Mouse (Mus musculus) lung, embryonic 16.5 days (tissue): ENCODE measurements around the gene Aldh3b2. TPM values are rescaled to one million over a fixed set of nuclear protein-coding genes. Genes with fewer than 3 reads are reported as not detected.

Experiments
- ATAC-seq: fragments of 200-750 bp; cut with Nextera tagmentation; 2 replicates; pipeline ENCODE4 v1.8.0; 2017; ENCODE audit warnings: low read depth, mild to moderate bottlenecking, moderate library complexity
- H3K27ac ChIP-seq: fragments of 300-500 bp; sonication (generic); 2 replicates; pipeline ENCODE4 v1.5.1; 2014; ENCODE audit warnings: mild to moderate bottlenecking, control low read depth, low read length
- H3K27me3 ChIP-seq: fragments of 300-500 bp; sonication (generic); 2 replicates; pipeline ENCODE4 v1.6.1; 2014; ENCODE audit warnings: low read depth, low read length, mixed read lengths; ENCODE audit not compliant: control insufficient read depth, insufficient read depth
- H3K36me3 ChIP-seq: fragments of 300-500 bp; sonication (generic); 2 replicates; pipeline ENCODE4 v1.6.1; 2014; ENCODE audit warnings: low read length; ENCODE audit not compliant: control insufficient read depth, insufficient read depth
- H3K4me1 ChIP-seq: fragments of 300-500 bp; sonication (generic); replicated peaks from 2 replicates; pipeline ENCODE4 v1.6.1; 2014; ENCODE audit warnings: low read length, mixed read lengths; ENCODE audit not compliant: control insufficient read depth, insufficient read depth
- H3K4me2 ChIP-seq: fragments of 300-500 bp; sonication (generic); 2 replicates; pipeline ENCODE4 v1.6.1; 2014; ENCODE audit warnings: low read depth, low read length, control low read depth
- H3K4me3 ChIP-seq: fragments of 300-500 bp; sonication (generic); 2 replicates; pipeline ENCODE4 v1.5.1; 2014; ENCODE audit warnings: mild to moderate bottlenecking, low read length, control low read depth
- H3K9ac ChIP-seq: fragments of 300-500 bp; sonication (generic); 2 replicates; pipeline ENCODE4 v1.6.1; 2014; ENCODE audit warnings: low read length, control low read depth
- H3K9me3 ChIP-seq: fragments of 300-500 bp; sonication (generic); 2 replicates; pipeline ENCODE4 v1.6.1; 2016; ENCODE audit warnings: low read length; ENCODE audit not compliant: control insufficient read depth
- WGBS: fragments of 180-500 bp; shearing (Covaris S2); extraction: QIAGEN DNeasy Blood & Tissue Kit; methylation state at CpG from one replicate; pipeline ENCODE4 v1.1.7; 2014; 5-methylcytosine and 5-hydroxymethylcytosine counted together
- polyA plus RNA-seq: library from polyadenylated mRNA; unstranded; fragments of >200 nt; fragmentation: Nextera tagmentation; extraction: Ambion mirVana; gene quantifications from 2 replicates; pipeline ENCODE4 v1.2.1, GENCODE M21; 2015

The Aldh3b2 gene
- polyA plus RNA-seq, 1 experiment from 2014 or later: 1.8 TPM

- Histone ChIP-seq H3K27me3 (no peaks in the 10 kb centered on the region), H3K4me3 (no peak overlapping the region), H3K4me1 (peaks cover 2% of the 10 kb centered on the region; the same call in 1 of the 2 replicates), H3K9ac (no peak overlapping the region), H3K4me2 (no peak overlapping the region), H3K9me3 (peaks cover 2% of the 10 kb centered on the region; the same call in 1 of the 2 replicates), H3K27ac (no peak overlapping the region), H3K36me3 (no peaks in the 10 kb centered on the region)
- ATAC-seq: no peak
- 48% methylated on average over 7 of the region's 7 CpGs for WGBS
Measured at GRCm38 (mm10) chr19:4023185-4023584, 51.1 kb downstream of the Aldh3b2 start.

GRCm38 (mm10) chr19:4027576-4027975 lies 55.4 kb downstream of the Aldh3b2 start:
- Histone ChIP-seq H3K9me3 (peaks cover 2% of the 10 kb centered on the region; the same call in 1 of the 2 replicates), H3K4me3 (no peak overlapping the region), H3K27ac (no peak overlapping the region), H3K36me3 (no peaks in the 10 kb centered on the region), H3K9ac (no peak overlapping the region), H3K27me3 (no peaks in the 10 kb centered on the region), H3K4me1 (no peaks in the 10 kb centered on the region), H3K4me2 (no peak overlapping the region)
- ATAC-seq: no peak

Other genes with a start within 250 kb of the Aldh3b2 start
- gene Kmt5b, start 204.9 kb upstream of the Aldh3b2 start, polyA plus RNA-seq: 28.1 and 29.5 TPM in 2 replicates
- gene Chka, start 120.6 kb upstream of the Aldh3b2 start, polyA plus RNA-seq: 56.8 and 60.0 TPM in 2 replicates
- 56.8 and 60.5 TPM in 2 replicates for gene Tcirg1, start 65.2 kb upstream of the Aldh3b2 start, polyA plus RNA-seq
- 285 and 290 TPM in 2 replicates for gene Ndufs8, start 59.6 kb upstream of the Aldh3b2 start, polyA plus RNA-seq
- 5.4 and 5.9 TPM in 2 replicates for gene Aldh3b1, start 42.5 kb upstream of the Aldh3b2 start, polyA plus RNA-seq
- gene Unc93b1, start 37.1 kb upstream of the Aldh3b2 start, polyA plus RNA-seq: 21.7 and 21.9 TPM in 2 replicates
- 0.18 and 0.24 TPM in 2 replicates for gene Aldh3b3, start 13.7 kb upstream of the Aldh3b2 start, polyA plus RNA-seq
- 11.9 and 13.3 TPM in 2 replicates for gene Acy3, start 14.2 kb downstream of the Aldh3b2 start, polyA plus RNA-seq
- gene Tbx10, start 20.4 kb downstream of the Aldh3b2 start, polyA plus RNA-seq: 0.11 TPM in 1 of 2 replicates, not detected in the other
- 21.8 and 22.0 TPM in 2 replicates for gene Nudt8, start 28.3 kb downstream of the Aldh3b2 start, polyA plus RNA-seq
- 2.4 and 2.5 TPM in 2 replicates for gene Gm49405, start 28.3 kb downstream of the Aldh3b2 start, polyA plus RNA-seq
- gene Doc2g, start 31.0 kb downstream of the Aldh3b2 start, polyA plus RNA-seq: 3.8 and 3.9 TPM in 2 replicates
- 177 and 184 TPM in 2 replicates for gene Ndufv1, start 40.5 kb downstream of the Aldh3b2 start, polyA plus RNA-seq
- gene Gstp1, start 65.7 kb downstream of the Aldh3b2 start, polyA plus RNA-seq: 432 and 433 TPM in 2 replicates
- 3.5 and 5.0 TPM in 2 replicates for gene Gstp2, start 73.7 kb downstream of the Aldh3b2 start, polyA plus RNA-seq
- gene Gstp3, start 87.2 kb downstream of the Aldh3b2 start, polyA plus RNA-seq: 0.85 and 1.9 TPM in 2 replicates
- not detected in 2 replicates for gene Cabp2, start 109.2 kb downstream of the Aldh3b2 start, polyA plus RNA-seq
- gene Cdk2ap2, start 124.9 kb downstream of the Aldh3b2 start, polyA plus RNA-seq: 111 and 128 TPM in 2 replicates
- 12.6 and 14.4 TPM in 2 replicates for gene Pitpnm1, start 127.7 kb downstream of the Aldh3b2 start, polyA plus RNA-seq
- gene Aip, start 153.5 kb downstream of the Aldh3b2 start, polyA plus RNA-seq: 102 TPM in 2 replicates
- gene Gpr152, start 167.5 kb downstream of the Aldh3b2 start, polyA plus RNA-seq: not detected in 2 replicates
- gene Cabp4, start 171.7 kb downstream of the Aldh3b2 start, polyA plus RNA-seq: 0.16 TPM in 1 of 2 replicates, not detected in the other
- 174 and 184 TPM in 2 replicates for gene Coro1b, start 176.3 kb downstream of the Aldh3b2 start, polyA plus RNA-seq
- 4.6 and 14.2 TPM in 2 replicates for gene Ptprcap, start 181.3 kb downstream of the Aldh3b2 start, polyA plus RNA-seq
- gene Rps6kb2, start 191.0 kb downstream of the Aldh3b2 start, polyA plus RNA-seq: 51.6 and 52.7 TPM in 2 replicates
- gene Carns1, start 203.2 kb downstream of the Aldh3b2 start, polyA plus RNA-seq: 2.5 and 3.2 TPM in 2 replicates
- 4.0 and 7.0 TPM in 2 replicates for gene Tbc1d10c, start 219.0 kb downstream of the Aldh3b2 start, polyA plus RNA-seq
- gene Ppp1ca, start 219.7 kb downstream of the Aldh3b2 start, polyA plus RNA-seq: 911 and 931 TPM in 2 replicates
- 30.5 and 33.6 TPM in 2 replicates for gene Rad9a, start 229.3 kb downstream of the Aldh3b2 start, polyA plus RNA-seq
- gene Clcf1, start 241.9 kb downstream of the Aldh3b2 start, polyA plus RNA-seq: 4.8 and 6.1 TPM in 2 replicates
- not detected in 2 replicates for gene AC109138.7, start 242.0 kb downstream of the Aldh3b2 start, polyA plus RNA-seq